Mouse (Mus musculus): ENCODE data around the gene Syde2. TPM values are rescaled to one million over a fixed set of nuclear protein-coding genes. Genes with fewer than 3 reads are reported as not detected.

Syde2 gene
- polyA plus RNA-seq, 1 experiment from 2014 or later, result 1.8 TPM

DNA sequence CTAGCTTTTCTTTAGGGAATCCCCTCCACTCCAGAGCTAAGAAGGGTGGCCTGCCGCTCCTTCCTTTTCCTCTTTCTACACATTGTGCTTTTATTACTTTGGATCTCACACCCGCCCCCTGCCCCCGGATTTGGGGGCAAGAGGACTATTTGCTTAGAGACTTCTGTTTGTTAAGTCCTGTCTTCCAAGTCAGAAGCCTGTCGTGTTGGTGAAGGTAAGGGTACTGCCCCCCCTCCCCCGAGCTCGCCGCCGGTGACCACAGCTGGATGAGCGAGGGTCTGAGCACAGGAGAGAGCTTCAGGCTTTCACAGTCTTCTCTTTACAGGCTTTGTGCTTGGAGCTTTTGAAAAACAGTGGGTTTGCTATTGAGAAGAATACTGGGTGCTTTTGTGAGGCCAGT is 29.9 kb downstream of the Syde2 start:
- Histone ChIP-seq H3K4me2 (no peak overlapping the region), H3K4me1 (no peaks in the 10 kb centered on the region), H3K27ac (no peak overlapping the region), H3K4me3 (no peak overlapping the region), H3K36me3 (peaks cover 22% of the 10 kb centered on the region; the same call in 1 of the 2 replicates), H3K27me3 (no peaks in the 10 kb centered on the region), H3K9ac (no peak overlapping the region), H3K9me3 (no peaks in the 10 kb centered on the region)
- WGBS, result 70% methylated on average over 9 of the region's 9 CpGs
- ATAC-seq (ENCODE audit: borderline replicate concordance, extremely low read depth, low FRiP score, low TSS enrichment), result no peak

DNA sequence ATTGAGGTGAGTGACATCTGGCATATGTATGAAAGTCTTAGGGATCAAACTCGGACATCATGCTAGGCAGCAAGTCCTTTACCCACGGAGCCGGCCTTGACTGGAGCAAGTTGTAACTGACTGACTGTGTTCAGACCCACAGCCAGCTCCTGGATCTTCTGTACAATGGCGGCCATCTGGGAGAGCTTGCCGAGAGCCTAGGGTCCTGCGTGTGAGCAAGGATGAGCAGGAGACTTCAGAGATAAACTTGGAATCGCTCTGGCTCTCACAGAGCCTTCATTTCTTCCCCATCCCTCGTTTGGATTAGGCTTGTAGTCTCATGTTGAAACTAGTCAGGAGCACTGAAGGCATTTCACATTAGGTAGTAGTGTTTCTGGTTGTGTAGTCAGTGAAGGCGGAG is 34.6 kb downstream of the Syde2 start:
- Histone ChIP-seq H3K4me3 (no peak overlapping the region), H3K4me2 (no peak overlapping the region), H3K27ac (no peak overlapping the region), H3K4me1 (no peaks in the 10 kb centered on the region), H3K27me3 (no peaks in the 10 kb centered on the region), H3K36me3 (peaks cover 17% of the 10 kb centered on the region), H3K9me3 (no peaks in the 10 kb centered on the region), H3K9ac (no peak overlapping the region)
- ATAC-seq (ENCODE audit: borderline replicate concordance, extremely low read depth, low FRiP score, low TSS enrichment), result no peak
- 89% methylated on average over 9 of the region's 9 CpGs for WGBS

- no peak overlapping the region for H3K4me2 ChIP-seq
- 0 out of 2 replicates have a peak, but pooled peaks cover 4% of the 10 kb centered on the region for H3K4me1 ChIP-seq
- no peak overlapping the region for H3K4me3 ChIP-seq
- no peaks in the 10 kb centered on the region for H3K9me3 ChIP-seq
- no peaks in the 10 kb centered on the region for H3K27me3 ChIP-seq
- peaks cover 11% of the 10 kb centered on the region for H3K36me3 ChIP-seq
- 80% methylated on average over 7 of the region's 7 CpGs for WGBS
- H3K27ac ChIP-seq, result no peak overlapping the region
- ATAC-seq (ENCODE audit: borderline replicate concordance, extremely low read depth, low FRiP score, low TSS enrichment), result no peak
- no peak overlapping the region for H3K9ac ChIP-seq
Observed at GRCm38 (mm10) chr3:146024746-146025145, 37.1 kb downstream of the Syde2 start.

GRCm38 (mm10) chr3:146025499-146025898 is 37.8 kb downstream of the Syde2 start:
- H3K4me2 ChIP-seq, result no peak overlapping the region
- no peak overlapping the region for H3K27ac ChIP-seq
- H3K4me1 ChIP-seq, result 0 out of 2 replicates have a peak, but pooled peaks cover 9% of the 10 kb centered on the region
- ATAC-seq (ENCODE audit: borderline replicate concordance, extremely low read depth, low FRiP score, low TSS enrichment), result no peak
- H3K9ac ChIP-seq, result no peak overlapping the region
- no peaks in the 10 kb centered on the region for H3K9me3 ChIP-seq
- no peak overlapping the region for H3K4me3 ChIP-seq
- WGBS, result 84% methylated on average over 6 of the region's 6 CpGs
- peaks cover 10% of the 10 kb centered on the region for H3K36me3 ChIP-seq
- no peaks in the 10 kb centered on the region for H3K27me3 ChIP-seq

DNA sequence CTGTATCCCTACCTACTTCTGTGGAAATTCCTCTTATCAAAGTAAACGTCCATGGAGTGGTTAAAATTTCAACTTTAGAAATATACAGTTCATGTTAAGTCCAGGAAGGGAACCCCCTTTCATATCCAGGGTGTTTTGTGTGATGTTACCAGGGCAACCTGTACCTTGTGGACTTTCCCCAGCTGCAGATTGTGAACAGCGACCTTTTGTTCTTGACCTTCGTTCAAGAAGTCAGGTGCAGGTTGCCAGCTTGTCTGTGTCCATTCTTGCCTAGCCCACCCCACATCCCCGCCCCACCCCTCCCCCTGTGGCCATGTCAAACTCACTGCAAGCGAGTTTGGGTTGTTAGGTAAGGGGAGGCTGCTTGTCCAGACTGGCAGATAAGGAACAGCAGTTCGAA is 39.4 kb downstream of the Syde2 start:
- Histone ChIP-seq H3K27me3 (no peaks in the 10 kb centered on the region), H3K9ac (no peak overlapping the region), H3K4me1 (0 out of 2 replicates have a peak, but pooled peaks cover 10% of the 10 kb centered on the region), H3K27ac (peak overlapping the region; percentile 64), H3K9me3 (no peaks in the 10 kb centered on the region), H3K4me3 (no peak overlapping the region), H3K36me3 (peaks cover 10% of the 10 kb centered on the region), H3K4me2 (no peak overlapping the region)
- peak; percentile 56; the same call in 1 of the 2 replicates for ATAC-seq (ENCODE audit: borderline replicate concordance, extremely low read depth, low FRiP score, low TSS enrichment)
- 23% methylated on average over 6 of the region's 6 CpGs for WGBS

GRCm38 (mm10) chr3:146028406-146028805 is 40.7 kb downstream of the Syde2 start:
- H3K27me3 ChIP-seq, result no peaks in the 10 kb centered on the region
- no peak overlapping the region for H3K27ac ChIP-seq
- peaks cover 10% of the 10 kb centered on the region for H3K36me3 ChIP-seq
- H3K4me1 ChIP-seq, result 0 out of 2 replicates have a peak, but pooled peaks cover 10% of the 10 kb centered on the region
- no peak overlapping the region for H3K4me3 ChIP-seq
- no peak for ATAC-seq (ENCODE audit: borderline replicate concordance, extremely low read depth, low FRiP score, low TSS enrichment)
- H3K9me3 ChIP-seq, result no peaks in the 10 kb centered on the region; the same call in 1 of the 2 replicates
- H3K9ac ChIP-seq, result no peak overlapping the region
- H3K4me2 ChIP-seq, result no peak overlapping the region
- 79% methylated on average over 2 of the region's 2 CpGs for WGBS

- ATAC-seq (ENCODE audit: borderline replicate concordance, extremely low read depth, low FRiP score, low TSS enrichment), result no peak
- no peaks in the 10 kb centered on the region; the same call in 1 of the 2 replicates for H3K9me3 ChIP-seq
- no peaks in the 10 kb centered on the region for H3K27me3 ChIP-seq
- H3K4me1 ChIP-seq, result 0 out of 2 replicates have a peak, but pooled peaks cover 10% of the 10 kb centered on the region
- peaks cover 5% of the 10 kb centered on the region; the same call in 1 of the 2 replicates for H3K36me3 ChIP-seq
- no peak overlapping the region for H3K27ac ChIP-seq
- 63% methylated on average over 3 of the region's 3 CpGs for WGBS
- H3K4me3 ChIP-seq, result no peak overlapping the region
- H3K4me2 ChIP-seq, result no peak overlapping the region
- H3K9ac ChIP-seq, result no peak overlapping the region
Observed at GRCm38 (mm10) chr3:146029234-146029633, 41.6 kb downstream of the Syde2 start.

GRCm38 (mm10) chr3:146030255-146030836 is 42.7 kb downstream of the Syde2 start:
- Histone ChIP-seq H3K4me3 (no peak overlapping the region), H3K9ac (no peak overlapping the region), H3K27ac (no peak overlapping the region), H3K36me3 (no peaks in the 10 kb centered on the region), H3K4me1 (0 out of 2 replicates have a peak, but pooled peaks cover 10% of the 10 kb centered on the region), H3K9me3 (no peaks in the 10 kb centered on the region; the same call in 1 of the 2 replicates), H3K4me2 (no peak overlapping the region), H3K27me3 (no peaks in the 10 kb centered on the region)
- WGBS, result 16% methylated on average over 5 of the region's 5 CpGs
- no peak for ATAC-seq (ENCODE audit: borderline replicate concordance, extremely low read depth, low FRiP score, low TSS enrichment)

DNA sequence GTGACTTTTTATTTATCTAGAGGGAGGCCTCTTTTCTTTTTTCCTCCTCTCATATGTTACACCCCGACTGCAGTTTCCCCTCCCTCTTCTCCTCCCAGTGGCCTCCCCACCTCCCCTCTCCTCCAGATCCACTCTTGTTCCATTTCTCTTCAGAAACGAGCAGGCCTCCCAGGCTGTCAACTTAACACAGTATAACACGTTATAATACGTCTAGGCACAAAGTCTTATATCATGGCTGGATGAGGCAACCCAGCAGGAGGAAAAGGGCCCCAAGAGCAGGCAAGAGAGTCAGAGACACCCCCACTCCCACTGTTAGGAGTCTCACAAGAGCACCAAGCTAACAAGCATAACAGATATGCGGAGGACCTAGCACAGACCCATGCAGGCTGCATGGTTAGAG is 45.3 kb downstream of the Syde2 start:
- Histone ChIP-seq H3K27ac (no peak overlapping the region), H3K9ac (no peak overlapping the region), H3K36me3 (no peaks in the 10 kb centered on the region), H3K4me1 (0 out of 2 replicates have a peak, but pooled peaks cover 6% of the 10 kb centered on the region), H3K4me3 (no peak overlapping the region), H3K27me3 (no peaks in the 10 kb centered on the region), H3K9me3 (no peaks in the 10 kb centered on the region; the same call in 1 of the 2 replicates), H3K4me2 (no peak overlapping the region)
- ATAC-seq (ENCODE audit: borderline replicate concordance, extremely low read depth, low FRiP score, low TSS enrichment), result no peak
- WGBS, result 72% methylated on average over 5 of the region's 5 CpGs

DNA sequence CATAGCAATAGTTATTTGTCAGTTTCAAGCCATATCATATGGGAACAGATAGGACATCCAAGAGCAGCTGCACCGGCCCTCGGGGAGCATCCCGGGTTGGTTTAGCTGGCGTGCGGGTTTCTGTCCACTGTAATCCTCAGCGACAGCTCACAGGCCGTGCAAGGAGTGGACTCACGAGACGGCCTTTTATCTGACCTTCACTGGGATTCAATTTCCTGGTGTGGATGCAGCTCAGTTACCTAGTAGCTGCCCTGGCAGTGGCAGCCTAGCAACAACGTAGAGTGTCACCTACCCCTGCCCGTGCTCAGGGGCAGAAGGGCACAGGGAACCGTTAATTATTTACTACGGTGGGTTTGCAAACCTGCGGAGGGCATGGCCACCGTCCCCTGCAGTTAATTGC is 50.2 kb downstream of the Syde2 start:
- 28% methylated on average over 15 of the region's 15 CpGs for WGBS
- peaks cover 7% of the 10 kb centered on the region; the same call in 1 of the 2 replicates for H3K27me3 ChIP-seq
- no peak for ATAC-seq (ENCODE audit: borderline replicate concordance, extremely low read depth, low FRiP score, low TSS enrichment)
- H3K27ac ChIP-seq, result no peak overlapping the region
- H3K4me2 ChIP-seq, result no peak overlapping the region
- no peaks in the 10 kb centered on the region for H3K4me1 ChIP-seq
- no peak overlapping the region for H3K9ac ChIP-seq
- no peaks in the 10 kb centered on the region for H3K36me3 ChIP-seq
- H3K4me3 ChIP-seq, result no peak overlapping the region
- no peaks in the 10 kb centered on the region; the same call in 1 of the 2 replicates for H3K9me3 ChIP-seq

- WGBS, result 54% methylated on average over 12 of the region's 12 CpGs
- Histone ChIP-seq H3K27ac (no peak overlapping the region), H3K4me2 (no peak overlapping the region), H3K4me1 (no peaks in the 10 kb centered on the region), H3K9ac (no peak overlapping the region), H3K27me3 (peaks cover 7% of the 10 kb centered on the region; the same call in 1 of the 2 replicates), H3K36me3 (no peaks in the 10 kb centered on the region), H3K9me3 (no peaks in the 10 kb centered on the region), H3K4me3 (no peak overlapping the region)
- ATAC-seq (ENCODE audit: borderline replicate concordance, extremely low read depth, low FRiP score, low TSS enrichment), result no peak
Observed at GRCm38 (mm10) chr3:146039132-146039903, 51.6 kb downstream of the Syde2 start.

DNA sequence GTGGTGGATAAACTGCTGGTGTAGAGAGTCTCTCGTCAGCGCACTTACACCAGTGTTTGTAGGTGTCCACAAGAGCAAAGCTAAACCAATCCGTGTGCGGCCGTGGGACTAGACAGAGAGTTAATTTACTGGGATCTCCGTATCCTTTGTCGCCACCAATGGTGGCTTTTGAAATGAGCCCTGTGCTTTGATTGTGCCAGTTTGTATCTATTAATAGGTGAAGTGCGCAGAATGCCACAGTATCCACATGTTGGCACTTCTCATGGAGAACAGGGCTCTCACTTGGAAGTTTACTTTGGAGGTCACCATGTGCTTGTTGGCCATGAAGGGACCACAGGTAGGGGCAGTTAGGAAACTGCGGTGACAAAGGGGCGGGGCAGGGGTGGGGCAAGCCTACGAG is 53.7 kb downstream of the Syde2 start:
- ATAC-seq (ENCODE audit: borderline replicate concordance, extremely low read depth, low FRiP score, low TSS enrichment), result no peak
- Histone ChIP-seq H3K36me3 (no peaks in the 10 kb centered on the region), H3K4me3 (no peak overlapping the region), H3K4me1 (no peaks in the 10 kb centered on the region; the same call in 1 of the 2 replicates), H3K27me3 (peaks cover 7% of the 10 kb centered on the region; the same call in 1 of the 2 replicates), H3K27ac (no peak overlapping the region), H3K4me2 (no peak overlapping the region), H3K9me3 (no peaks in the 10 kb centered on the region), H3K9ac (no peak overlapping the region)
- 90% methylated on average over 11 of the region's 11 CpGs for WGBS
